Mouse (Mus musculus) central nervous system, embryonic 18 days (tissue): ENCODE results near the gene Ott. TPM values are rescaled to one million over a fixed set of nuclear protein-coding genes. Genes with fewer than 3 reads are reported as not detected.

Experiments used
- polyA plus RNA-seq: library from polyadenylated mRNA; depleted of rRNA; stranded (reverse); fragments of >200 nt; gene quantifications from 2 replicates; pipeline ENCODE4 v1.2.3, GENCODE M21; 2012; rRNA removed

Ott gene
- polyA plus RNA-seq: not detected in 2 replicates

GRCm38 (mm10) chrX:149073982-149074381, at the start of gene Ott:
Gene Ott (plus strand): TSS chrX:149074282.

Other genes with a start within 250 kb of the Ott start
- gene Luzp4, start 216.6 kb upstream of the Ott start, polyA plus RNA-seq: not detected in 2 replicates
- not detected in 2 replicates for gene Gm15093, start 198.1 kb downstream of the Ott start, polyA plus RNA-seq